Mouse (Mus musculus) midbrain, embryonic 16.5 days (tissue): Measurements from ENCODE around the gene Poln. TPM values are rescaled to one million over a fixed set of nuclear protein-coding genes. Genes with fewer than 3 reads are reported as not detected.

Experiments used
- polyA plus RNA-seq: library from polyadenylated mRNA; unstranded; fragments of >200 nt; fragmentation: Nextera tagmentation; extraction: Ambion mirVana; gene quantifications from 2 replicates; pipeline ENCODE4 v1.2.1, GENCODE M21; 2015

The Poln gene
- polyA plus RNA-seq, 1 experiment from 2014 or later: 0.18 TPM

Other genes starting within 250 kb of the Poln start
- gene Nelfa, start 233.0 kb downstream of the Poln start, polyA plus RNA-seq: 38.9 and 40.4 TPM in 2 replicates
- gene Gm1673, start 186.0 kb downstream of the Poln start, polyA plus RNA-seq: 654 and 658 TPM in 2 replicates
- gene Nat8l, start 173.5 kb downstream of the Poln start, polyA plus RNA-seq: 4.4 and 4.6 TPM in 2 replicates
- gene Haus3, start 79 bp upstream of the Poln start, polyA plus RNA-seq: 10.5 and 14.4 TPM in 2 replicates
- gene Mxd4, start 18.3 kb upstream of the Poln start, polyA plus RNA-seq: 32.0 and 33.9 TPM in 2 replicates
- 4.0 and 4.9 TPM in 2 replicates for gene Zfyve28, start 119.0 kb upstream of the Poln start, polyA plus RNA-seq
- 0.10 and 0.16 TPM in 2 replicates for gene Cfap99, start 119.2 kb upstream of the Poln start, polyA plus RNA-seq
- 127 and 131 TPM in 2 replicates for gene Rnf4, start 166.8 kb upstream of the Poln start, polyA plus RNA-seq
- gene Fam193a, start 200.5 kb upstream of the Poln start, polyA plus RNA-seq: 14.1 and 15.8 TPM in 2 replicates